Mouse (Mus musculus) spleen, embryonic (tissue): ENCODE results near the gene Ppp1r16b.

Experiments
- CTCF ChIA-PET: fragments of 350-600 bp; sonication (Branson Sonifier 250); formaldehyde crosslinking; loops from one replicate; lab custom pipeline; 2022; lab: Charles Lee

The Ppp1r16b gene

DNA sequence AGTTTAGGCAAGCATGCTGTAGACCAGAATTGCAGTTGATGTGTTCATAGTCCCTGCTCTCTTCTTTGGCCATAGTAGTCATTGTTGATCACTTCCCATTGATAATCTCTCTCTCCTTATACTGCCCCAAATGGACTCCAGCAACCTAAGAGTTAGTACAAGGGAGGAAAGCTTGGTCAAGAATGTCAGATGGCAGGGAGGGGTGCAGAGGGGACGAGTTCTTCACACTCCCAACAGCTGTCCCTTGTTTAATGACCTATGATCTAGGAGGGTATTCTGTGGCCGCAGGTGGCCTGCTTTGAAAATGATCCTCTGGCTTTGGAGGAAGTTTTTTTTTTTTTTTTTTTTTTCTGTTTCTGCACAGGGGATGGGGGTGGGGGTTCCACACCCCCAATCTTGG lies 21.2 kb downstream of the Ppp1r16b start:
- CTCF ChIA-PET: interaction anchor here (0.6 kb wide), 2 partner anchors 48 to 87 kb away, joined by 5 to 17 read pairs; no protein-coding TSS in a partner anchor

DNA sequence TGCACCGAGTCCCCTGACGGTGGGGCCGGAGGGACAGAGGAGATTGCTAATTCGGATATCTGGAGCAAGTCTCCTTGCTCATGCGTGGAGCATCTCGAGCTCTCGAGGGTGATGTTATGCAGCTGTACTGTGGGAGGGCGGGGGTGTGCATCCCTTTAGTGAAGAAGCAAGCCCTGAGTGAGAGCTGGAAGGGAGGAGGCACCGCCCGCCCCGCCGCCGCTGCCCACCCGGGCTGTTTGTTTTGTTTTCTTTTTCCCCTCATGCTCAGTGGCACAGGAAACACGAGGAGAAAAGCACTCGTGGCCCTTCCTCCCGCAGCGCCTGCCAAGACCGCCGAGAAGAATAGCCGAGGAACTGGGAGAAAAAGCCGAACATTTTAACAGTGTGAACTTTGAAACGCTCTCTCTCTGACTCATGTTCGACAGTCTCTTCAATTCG lies 22.6 kb downstream of the Ppp1r16b start:
- CTCF ChIA-PET: interaction anchor here (0.7 to 1.6 kb wide), 2 partner anchors 10 to 20 kb away, joined by 3 to 4 read pairs; no protein-coding TSS in a partner anchor

DNA sequence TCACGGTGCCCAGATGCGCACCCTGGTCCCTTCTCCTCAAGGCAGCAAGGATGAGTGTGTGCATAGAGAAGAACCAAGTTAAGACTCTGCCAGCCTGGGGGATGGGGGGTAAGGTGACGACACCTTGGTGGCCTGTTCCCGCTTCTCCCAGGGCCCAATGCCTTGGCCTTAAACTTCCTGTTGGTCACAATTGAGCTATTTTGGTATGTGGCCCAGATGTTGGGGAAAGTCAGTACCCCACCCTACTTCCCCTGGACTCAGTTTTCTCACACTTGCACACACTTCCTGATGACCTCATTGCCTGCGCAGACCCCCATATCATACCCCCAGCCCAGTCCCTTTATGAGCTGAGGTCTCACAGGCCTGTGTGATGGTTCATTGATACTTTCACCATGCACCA lies 23.9 kb downstream of the Ppp1r16b start:
- CTCF ChIA-PET: interaction anchor here (1.6 kb wide), 1 partner anchor 9 kb away, joined by 3 read pairs; no protein-coding TSS in a partner anchor

- CTCF ChIA-PET: interaction anchor here (0.9 kb wide), 1 partner anchor 11 kb away, joined by 3 read pairs; no protein-coding TSS in a partner anchor
These were observed 24.4 kb downstream of the Ppp1r16b start for GRCm38 (mm10) chr2:158689640-158690039.

DNA sequence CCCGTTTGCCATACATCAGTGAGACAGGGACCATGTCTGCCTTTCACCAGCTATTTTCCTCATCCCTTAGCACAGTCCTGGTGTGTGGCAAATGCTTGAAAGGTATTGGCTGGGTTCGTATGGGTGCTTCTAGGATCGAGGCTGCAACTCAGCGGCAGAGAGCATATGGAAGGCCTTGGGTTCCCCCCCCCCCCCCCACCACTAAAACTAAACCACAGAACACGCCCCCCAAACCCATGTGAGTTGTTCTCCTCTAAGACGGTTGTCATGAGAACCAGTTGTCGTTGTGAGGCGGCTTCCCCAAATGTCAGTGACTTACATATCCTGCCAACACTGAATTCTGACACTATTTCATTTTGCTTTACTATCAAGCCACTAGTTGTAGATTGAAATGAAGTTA lies 24.9 kb downstream of the Ppp1r16b start:
- CTCF ChIA-PET: interaction anchor here (0.9 kb wide), 1 partner anchor 10 kb away, joined by 3 read pairs; no protein-coding TSS in a partner anchor

DNA sequence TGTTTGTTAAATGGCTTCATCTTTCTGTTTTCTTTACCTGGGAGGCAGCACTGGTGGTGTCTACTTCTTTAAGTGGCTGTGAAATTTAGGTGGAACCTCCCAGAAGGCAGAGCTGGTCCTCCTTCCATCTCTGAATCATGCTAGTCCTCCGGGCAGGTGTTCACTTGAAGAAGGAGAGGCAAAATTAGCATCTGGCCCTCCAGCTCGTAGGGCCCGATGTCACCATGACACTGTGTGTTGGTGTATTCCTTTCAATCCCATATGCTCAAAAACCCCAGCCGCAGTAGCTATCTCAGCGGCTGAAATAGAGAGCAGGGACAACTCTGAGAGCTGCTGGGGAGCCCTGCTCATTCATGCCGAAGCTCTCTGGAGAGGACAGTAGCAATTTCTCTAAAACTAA lies 27.0 kb downstream of the Ppp1r16b start:
- CTCF ChIA-PET: interaction anchor here (0.6 kb wide), 1 partner anchor 9 kb away, joined by 7 read pairs; no protein-coding TSS in a partner anchor

DNA sequence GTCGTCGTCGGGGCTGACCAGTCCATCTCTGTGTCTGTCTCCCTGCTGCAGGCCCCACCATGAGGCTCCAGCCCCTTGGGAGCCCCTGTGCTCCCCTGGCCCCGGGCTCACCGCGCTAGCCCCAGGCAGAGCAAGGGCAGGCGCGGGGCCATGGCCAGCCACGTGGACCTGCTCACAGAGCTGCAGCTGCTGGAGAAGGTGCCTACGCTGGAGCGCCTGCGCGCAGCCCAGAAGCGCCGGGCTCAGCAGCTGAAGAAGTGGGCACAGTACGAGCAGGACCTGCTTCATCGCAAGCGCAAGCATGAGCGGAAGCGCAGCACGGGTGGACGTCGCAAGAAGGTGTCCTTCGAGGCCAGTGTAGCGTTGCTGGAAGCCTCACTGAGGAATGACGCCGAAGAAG lies 30.6 kb downstream of the Ppp1r16b start:
- CTCF ChIA-PET: no interaction called here

DNA sequence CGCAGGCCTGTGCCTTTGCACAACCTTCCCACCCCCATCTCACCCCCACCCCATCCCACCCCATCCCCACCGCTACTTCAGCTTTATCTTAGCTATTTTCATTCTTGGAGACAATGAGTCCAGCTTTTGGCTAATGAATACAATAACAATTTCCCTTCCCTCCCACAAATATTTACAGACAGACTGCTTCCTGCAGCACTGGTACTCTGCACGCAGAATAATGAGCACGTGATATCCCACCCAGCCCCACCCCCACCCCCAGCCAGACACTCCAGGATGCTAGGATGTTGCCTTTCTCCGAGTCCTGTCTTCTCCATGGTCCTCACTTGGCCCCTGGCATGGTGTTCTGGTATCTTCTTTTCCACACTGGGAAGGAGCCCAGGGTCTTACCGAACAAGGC lies 31.3 kb downstream of the Ppp1r16b start:
- CTCF ChIA-PET: no interaction called here

DNA sequence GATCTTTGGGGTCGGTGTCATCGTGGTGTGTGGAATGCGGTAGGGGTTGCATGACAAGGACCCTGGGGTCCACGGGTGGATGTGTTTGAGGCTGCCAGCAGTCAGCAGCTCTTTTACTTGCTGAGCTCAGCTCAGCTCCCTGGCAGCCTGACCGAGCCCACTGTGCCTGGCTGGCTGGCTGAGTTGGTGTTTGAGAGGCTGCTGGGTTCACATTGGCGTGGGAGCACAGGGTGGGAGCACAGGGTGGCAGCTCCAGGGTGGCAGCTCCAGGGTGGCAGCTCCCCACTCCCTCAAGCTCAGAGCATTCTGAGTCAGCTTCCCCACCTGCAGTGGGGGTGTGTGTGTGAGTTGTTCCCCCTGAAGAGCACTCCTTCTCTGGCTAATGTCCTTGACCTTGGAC lies 34.7 kb downstream of the Ppp1r16b start:
- CTCF ChIA-PET: interaction anchor here (0.6 to 1.7 kb wide), 4 partner anchors 10 to 32 kb away, joined by 3 to 5 read pairs (median 4); no protein-coding TSS in a partner anchor

DNA sequence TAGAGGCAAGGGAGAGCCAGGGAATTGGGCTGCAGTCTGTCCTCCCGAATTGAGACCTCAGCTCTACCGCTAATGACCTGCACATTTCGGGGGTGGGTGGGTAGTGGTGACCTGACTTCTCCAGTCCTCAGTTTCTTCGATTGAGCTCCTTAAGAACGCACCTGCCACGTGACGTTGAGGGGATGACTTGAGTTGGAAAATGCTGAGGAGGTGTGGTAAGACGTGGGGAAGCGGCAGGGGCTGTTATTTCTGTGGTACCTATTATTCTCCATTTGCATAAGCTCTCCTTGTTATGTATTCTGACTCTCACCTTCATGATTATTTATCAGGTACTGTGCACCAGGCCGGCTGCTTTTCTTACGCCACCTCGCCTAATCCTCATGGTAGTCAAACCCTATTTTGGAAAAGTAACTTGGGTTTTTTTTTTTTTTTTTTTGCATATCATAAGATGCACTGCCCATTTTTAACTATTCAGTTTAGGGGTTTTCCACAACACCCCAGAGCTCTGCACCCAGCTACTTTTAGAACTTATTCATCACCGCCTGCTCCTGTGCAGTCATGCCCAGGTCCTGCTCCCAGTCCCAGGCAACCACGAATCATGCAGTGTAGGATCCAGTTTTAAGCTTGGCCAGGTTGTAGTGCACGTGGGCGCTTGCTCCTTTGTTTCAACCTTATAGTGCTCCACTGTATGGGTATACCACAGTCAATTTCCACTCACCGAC lies 35.5 kb downstream of the Ppp1r16b start:
- CTCF ChIA-PET: interaction anchor here (0.5 to 1.7 kb wide), 5 partner anchors 11 to 41 kb away, joined by 3 to 5 read pairs (median 3); no protein-coding TSS in a partner anchor

DNA sequence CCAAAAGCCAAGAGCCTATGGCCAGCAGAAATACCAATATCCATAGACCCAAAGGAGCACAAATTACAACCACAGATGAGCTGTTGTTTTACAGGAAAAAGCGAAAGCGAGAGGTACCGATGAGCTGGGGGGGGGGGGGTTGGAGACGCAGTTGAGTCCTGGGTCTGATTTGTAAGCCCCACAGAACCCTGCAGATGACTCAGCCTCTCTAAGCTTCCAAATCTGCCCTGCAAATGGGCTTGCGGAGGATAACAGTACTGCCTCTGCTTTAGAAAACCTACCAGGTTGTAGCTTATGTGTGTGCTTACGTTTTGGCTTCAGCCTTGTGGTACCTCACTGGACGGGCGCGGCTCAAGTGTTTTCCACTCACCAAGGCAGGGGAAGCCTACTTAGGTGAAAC lies 36.3 kb downstream of the Ppp1r16b start:
- CTCF ChIA-PET: interaction anchor here (0.5 to 1.7 kb wide), 5 partner anchors 25 to 41 kb away, joined by 3 to 5 read pairs (median 4); no protein-coding TSS in a partner anchor

- CTCF ChIA-PET: interaction anchor here (1.2 kb wide), 1 partner anchor 27 kb away, joined by 5 read pairs; no protein-coding TSS in a partner anchor
These were observed 37.0 kb downstream of the Ppp1r16b start for GRCm38 (mm10) chr2:158702176-158702575.

DNA sequence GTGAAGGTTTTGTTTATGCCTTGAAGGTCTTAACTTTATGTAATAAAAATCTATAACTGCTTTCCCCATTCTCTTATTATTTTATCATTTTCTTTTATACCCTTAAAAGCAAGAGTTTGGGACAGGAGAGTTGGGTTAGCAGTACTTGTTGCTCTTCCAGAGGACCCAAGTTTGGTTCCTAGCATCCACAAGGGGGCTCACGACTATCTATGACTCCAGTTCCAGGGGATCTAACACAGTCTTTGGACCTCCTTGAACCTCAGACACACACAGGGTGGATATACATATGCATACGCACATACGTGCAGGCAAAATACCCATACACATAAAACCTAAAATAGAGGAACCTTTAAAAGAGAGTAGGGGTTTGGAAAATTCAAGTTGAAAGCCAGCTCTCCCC lies 39.5 kb downstream of the Ppp1r16b start:
- CTCF ChIA-PET: interaction anchor here (1.5 kb wide), 1 partner anchor 31 kb away, joined by 4 read pairs; no protein-coding TSS in a partner anchor

GRCm38 (mm10) chr2:158705529-158705928 lies 40.3 kb downstream of the Ppp1r16b start:
- CTCF ChIA-PET: interaction anchor here (1.5 kb wide), 1 partner anchor 30 kb away, joined by 4 read pairs; no protein-coding TSS in a partner anchor

DNA sequence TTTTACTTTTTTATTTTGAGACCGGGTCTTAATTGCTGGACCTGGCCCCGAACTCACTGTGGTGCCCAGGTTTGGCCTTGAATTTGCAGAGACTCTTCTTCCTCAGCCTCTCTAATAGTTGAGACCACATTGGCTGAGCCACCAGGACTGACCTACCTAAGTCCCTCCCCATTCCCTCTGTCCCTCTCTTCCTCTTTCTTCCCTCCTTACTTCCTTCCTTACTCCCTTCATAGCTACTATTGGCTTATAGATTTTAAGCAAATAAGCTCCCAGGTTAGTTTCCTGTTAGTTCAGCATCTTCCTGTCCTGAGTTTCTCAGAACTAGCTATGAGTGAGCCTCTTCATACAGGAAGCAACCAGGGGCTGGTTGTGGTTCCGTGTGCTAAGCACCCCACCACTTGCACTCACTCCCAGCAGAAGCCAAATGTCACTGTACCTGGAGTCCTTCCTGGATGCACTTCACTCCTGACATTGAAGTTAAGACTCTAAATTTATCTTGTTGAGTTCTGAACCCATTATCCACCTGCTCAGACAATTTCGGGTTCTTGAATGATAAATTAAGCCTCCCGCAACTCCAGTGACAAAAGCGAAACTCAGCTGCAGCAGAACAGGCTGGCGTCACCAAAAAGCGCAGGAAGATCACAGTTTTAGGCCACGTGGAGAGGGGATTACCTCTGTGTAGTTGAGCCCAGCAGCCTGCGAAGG lies 41.7 kb downstream of the Ppp1r16b start:
- CTCF ChIA-PET: interaction anchor here (1.0 kb wide), 1 partner anchor 28 kb away, joined by 3 read pairs; no protein-coding TSS in a partner anchor

DNA sequence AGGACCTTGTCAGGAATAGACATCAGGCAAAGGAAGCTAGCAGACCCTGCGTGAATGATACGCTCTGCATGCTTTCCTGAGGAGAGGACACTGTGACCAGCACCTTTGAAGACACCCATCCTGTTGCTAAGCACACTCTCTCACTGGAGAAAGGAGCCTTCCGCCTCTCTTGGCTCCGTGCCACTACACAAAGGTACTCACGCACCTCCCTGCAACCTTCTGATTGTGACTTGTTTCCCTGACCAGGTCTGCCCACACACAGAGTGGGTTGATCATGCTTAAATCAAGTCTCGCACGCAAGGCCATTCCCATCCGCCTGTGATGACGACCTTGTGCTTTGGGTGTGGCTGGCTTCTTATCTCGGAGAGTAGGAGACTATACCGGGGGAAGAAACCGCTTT lies 42.9 kb downstream of the Ppp1r16b start:
- CTCF ChIA-PET: interaction anchor here (1.5 kb wide), 1 partner anchor 25 kb away, joined by 4 read pairs; no protein-coding TSS in a partner anchor

DNA sequence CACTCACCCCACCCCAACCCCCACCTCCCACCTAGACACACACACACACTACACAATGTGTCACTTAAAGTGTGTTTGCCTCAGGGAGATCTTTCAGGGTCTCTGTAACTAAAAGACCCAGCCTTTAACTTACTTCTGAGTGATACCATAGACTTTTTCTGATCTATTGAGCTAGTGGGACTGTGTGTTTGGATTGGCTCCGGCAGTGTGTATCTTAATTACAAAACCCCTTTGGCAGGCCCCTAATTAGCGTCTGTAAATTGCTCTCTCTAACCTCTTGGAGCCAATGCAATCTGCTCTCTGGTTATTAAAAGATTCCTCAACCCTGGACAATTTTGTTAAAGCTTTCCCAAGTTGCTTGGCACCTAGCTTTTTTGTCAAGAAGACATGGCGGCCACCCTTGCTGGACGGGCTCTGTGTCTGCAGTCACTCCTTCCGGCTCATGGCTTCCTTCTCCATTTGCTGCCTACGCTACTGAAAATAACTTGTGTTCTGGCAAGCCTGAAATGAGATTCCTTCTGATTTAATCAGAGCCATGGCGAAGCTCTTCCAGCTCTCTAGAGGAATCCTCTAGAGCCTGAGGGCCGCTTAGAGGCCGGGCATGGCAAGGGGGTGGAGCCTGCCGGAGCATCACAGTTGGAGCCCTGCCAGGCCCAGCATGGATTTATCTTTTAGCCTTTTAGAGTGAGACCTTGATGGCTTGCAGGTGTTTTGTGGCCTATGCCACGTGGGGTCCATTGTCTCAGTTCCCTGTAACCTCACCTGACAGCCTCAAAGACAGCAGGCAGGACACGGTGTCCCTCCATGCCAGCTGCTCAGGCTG lies 46.9 kb downstream of the Ppp1r16b start:
- CTCF ChIA-PET: no interaction called here

DNA sequence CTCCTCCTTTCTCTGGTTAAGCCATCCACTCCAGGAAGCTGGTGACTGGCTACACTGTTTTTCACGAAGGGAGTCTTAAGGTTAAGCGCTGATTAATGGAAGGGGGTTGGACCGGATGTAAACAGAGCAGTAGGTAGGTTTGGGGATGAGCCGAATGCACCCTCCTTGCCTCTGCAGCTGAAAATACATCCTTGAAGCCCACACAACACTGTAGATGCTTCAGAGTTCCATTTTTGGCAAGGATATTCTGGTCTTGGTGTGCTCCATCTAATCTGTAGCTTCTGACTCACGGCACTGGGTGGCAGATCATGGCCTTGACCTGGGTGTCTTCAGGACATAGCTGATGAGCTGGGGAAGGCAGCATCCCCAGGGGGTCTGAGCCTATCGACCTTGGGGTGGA lies 49.6 kb downstream of the Ppp1r16b start:
- CTCF ChIA-PET: no interaction called here

- CTCF ChIA-PET: interaction anchor here (0.6 kb wide), 1 partner anchor 95 kb away, joined by 3 read pairs; no protein-coding TSS in a partner anchor
These were observed 50.9 kb downstream of the Ppp1r16b start for GRCm38 (mm10) chr2:158716066-158716465.

DNA sequence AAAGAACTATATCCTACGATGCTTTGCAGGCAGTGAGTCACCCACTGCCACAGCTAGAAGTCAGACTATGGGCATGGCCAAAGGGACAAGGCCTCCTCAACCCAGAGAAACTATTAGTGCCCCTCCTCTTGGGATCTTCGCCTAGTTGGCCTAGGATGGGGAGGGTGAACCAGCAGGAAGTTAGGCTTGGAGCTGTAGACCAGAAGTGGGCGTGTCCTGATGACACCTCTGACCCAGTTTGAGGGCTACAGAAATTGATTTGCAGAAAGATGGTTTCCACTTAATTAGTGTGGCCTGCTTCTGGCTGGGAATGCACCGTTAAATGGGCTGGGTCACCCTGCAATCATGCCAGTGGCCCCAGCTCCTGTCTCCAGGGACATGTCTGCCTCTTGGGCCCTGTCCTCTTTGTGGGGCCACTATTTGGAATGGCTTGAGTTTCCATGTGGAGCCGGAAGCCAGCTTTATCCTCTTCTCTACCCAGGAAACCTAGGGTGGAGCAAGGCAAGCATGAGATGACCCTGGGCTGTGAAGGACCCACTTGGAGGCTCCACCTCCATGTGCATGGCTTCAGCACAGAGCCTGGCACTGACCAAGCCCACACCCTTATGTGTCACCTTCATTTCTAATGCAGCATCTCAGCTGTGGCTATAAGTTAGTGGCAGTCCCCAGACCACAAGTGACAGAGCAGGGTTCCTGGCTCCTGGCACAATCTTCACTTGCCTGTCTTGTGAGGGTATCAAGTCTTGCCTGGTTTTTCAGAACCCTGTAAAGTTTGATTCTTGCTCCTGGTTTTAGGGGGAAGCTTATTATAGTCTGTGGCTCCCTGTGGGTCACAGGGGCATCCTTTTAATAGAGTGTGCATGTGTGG lies 52.6 kb downstream of the Ppp1r16b start:
- CTCF ChIA-PET: interaction anchor here (1.1 to 1.2 kb wide), 3 partner anchors 28 to 49 kb away, joined by 3 to 5 read pairs (median 3); no protein-coding TSS in a partner anchor
